Mouse (Mus musculus) ES-E14 (cell line): ENCODE results near the gene Cap2. TPM values are rescaled to one million over a fixed set of nuclear protein-coding genes. Genes with fewer than 3 reads are reported as not detected.

ENCODE experiments used
- DNase-seq: peaks from one replicate; pipeline ENCODE4 v3.0.0-alpha.2; 2013; ENCODE audit warnings: low read depth, low spot score
- H3K27ac ChIP-seq: 2 replicates; pipeline ENCODE4 v1.5.1; 2012; ENCODE audit warnings: low read depth, mild to moderate bottlenecking, low read length, moderate library complexity, mixed read lengths; ENCODE audit not compliant: poor library complexity, insufficient read depth, severe bottlenecking
- H3K36me3 ChIP-seq: 2 replicates; pipeline ENCODE4 v1.6.1; 2012; ENCODE audit warnings: mild to moderate bottlenecking, low read length, moderate library complexity, mixed read lengths; ENCODE audit not compliant: control insufficient read depth, poor library complexity, insufficient read depth, severe bottlenecking
- H3K4me1 ChIP-seq, 2 experiments: fragments of 150-350 bp in 1 of 2; sonication (generic) in 1 of 2; 2 replicates each; pipeline ENCODE4 v1.6.1; 2012; ENCODE audit warnings: low read length in 2 of 2, mild to moderate bottlenecking in 1 of 2, mixed read lengths in 1 of 2; ENCODE audit not compliant: control insufficient read depth in 2 of 2, insufficient read depth in 2 of 2, poor library complexity in 1 of 2
- H3K4me3 ChIP-seq, 2 experiments: fragments of 150-350 bp in 1 of 2; sonication (generic) in 1 of 2; 2 replicates each; pipeline ENCODE4 v1.5.1; 2012; ENCODE audit warnings: low read length in 2 of 2, low read depth in 1 of 2, mild to moderate bottlenecking in 1 of 2, mixed read lengths in 1 of 2; ENCODE audit not compliant: insufficient read depth in 1 of 2, poor library complexity in 1 of 2, severe bottlenecking in 1 of 2
- H3K9ac ChIP-seq: 2 replicates; pipeline ENCODE4 v1.6.1; 2012; ENCODE audit warnings: low read depth, mild to moderate bottlenecking, low read length, mixed read lengths; ENCODE audit not compliant: poor library complexity, insufficient read depth, severe bottlenecking
- H3K9me3 ChIP-seq: fragments of 150-350 bp; sonication (generic); 2 replicates; pipeline ENCODE4 v1.6.1; 2012; ENCODE audit warnings: low read depth, mild to moderate bottlenecking, low read length; ENCODE audit not compliant: control insufficient read depth, insufficient read depth
- CHD2 ChIP-seq: IDR thresholded peaks from 2 replicates; pipeline ENCODE4 v1.6.1; 2014; ENCODE audit warnings: mild to moderate bottlenecking, low read depth, low read length, inconsistent platforms
- HCFC1 ChIP-seq: IDR thresholded peaks from 2 replicates; pipeline ENCODE4 v1.6.1; 2012; ENCODE audit warnings: low read length, inconsistent platforms, borderline replicate concordance; ENCODE audit not compliant: insufficient read depth
- MAFK ChIP-seq: IDR thresholded peaks from 2 replicates; pipeline ENCODE4 v1.6.1; 2014; ENCODE audit warnings: mild to moderate bottlenecking, low read depth, low read length, inconsistent platforms; ENCODE audit not compliant: insufficient read depth
- ZC3H11A ChIP-seq: IDR thresholded peaks from 2 replicates; pipeline ENCODE4 v1.6.1; 2012; ENCODE audit warnings: low read depth, mild to moderate bottlenecking, inconsistent platforms, low read length, borderline replicate concordance
- ZNF384 ChIP-seq: IDR thresholded peaks from 2 replicates; pipeline ENCODE4 v1.6.1; 2012; ENCODE audit warnings: low read depth, low read length, inconsistent platforms
- in situ Hi-C, 2 experiments: fragments of 600-800 bp; cut with MboI; formaldehyde crosslinking; loops; one replicate each; pipeline ENCODE4 v1.15.1; 2025; ENCODE audit warnings: low sequenced_read_pairs in 2 of 2, inconsistent platforms in 1 of 2; ENCODE audit not compliant: unreplicated experiment in 2 of 2
- total RNA-seq: library from RNA; depleted of rRNA; stranded (reverse); fragments of 300-350 nt; gene quantifications from 2 replicates; pipeline ENCODE4 v1.2.3, GENCODE M21; 2012

The Cap2 gene
- total RNA-seq, 1 experiment: 5.1 TPM

- no peak overlapping the region for H3K9ac ChIP-seq
- H3K27ac ChIP-seq: no peak overlapping the region
- no peaks in the 10 kb centered on the region for H3K36me3 ChIP-seq
- H3K4me3 ChIP-seq: no peak overlapping the region
- H3K9me3 ChIP-seq: no peaks in the 10 kb centered on the region
- no peaks in the 10 kb centered on the region for H3K4me1 ChIP-seq
- DNase-seq: no peak
- no peak for TF ChIP-seq ZC3H11A
- no peak for TF ChIP-seq HCFC1
- no peak for TF ChIP-seq MAFK
- TF ChIP-seq ZNF384: no peak
- no peak for TF ChIP-seq CHD2
- in situ Hi-C loops: no loop called here
Measured at GRCm38 (mm10) chr13:46468251-46468650, 33.4 kb upstream of the Cap2 start.

GRCm38 (mm10) chr13:46469536-46469935 lies 32.1 kb upstream of the Cap2 start:
- Histone ChIP-seq H3K9me3 (no peaks in the 10 kb centered on the region), H3K27ac (no peak overlapping the region), H3K4me3 (no peak overlapping the region), H3K36me3 (no peaks in the 10 kb centered on the region), H3K9ac (no peak overlapping the region), H3K4me1 (no peaks in the 10 kb centered on the region)
- TF ChIP-seq HCFC1 (no peak), ZNF384 (no peak), CHD2 (no peak), MAFK (no peak), ZC3H11A (no peak)
- in situ Hi-C loops: no loop called here
- no peak for DNase-seq

GRCm38 (mm10) chr13:46481271-46481670 lies 20.4 kb upstream of the Cap2 start:
- no peak overlapping the region for H3K9ac ChIP-seq
- TF ChIP-seq ZNF384: no peak
- no peaks in the 10 kb centered on the region for H3K9me3 ChIP-seq
- H3K4me1 ChIP-seq: no peaks in the 10 kb centered on the region
- no peak overlapping the region for H3K27ac ChIP-seq
- H3K4me3 ChIP-seq: no peak overlapping the region
- in situ Hi-C loops: no loop called here
- no peak for DNase-seq
- H3K36me3 ChIP-seq: no peaks in the 10 kb centered on the region

DNA sequence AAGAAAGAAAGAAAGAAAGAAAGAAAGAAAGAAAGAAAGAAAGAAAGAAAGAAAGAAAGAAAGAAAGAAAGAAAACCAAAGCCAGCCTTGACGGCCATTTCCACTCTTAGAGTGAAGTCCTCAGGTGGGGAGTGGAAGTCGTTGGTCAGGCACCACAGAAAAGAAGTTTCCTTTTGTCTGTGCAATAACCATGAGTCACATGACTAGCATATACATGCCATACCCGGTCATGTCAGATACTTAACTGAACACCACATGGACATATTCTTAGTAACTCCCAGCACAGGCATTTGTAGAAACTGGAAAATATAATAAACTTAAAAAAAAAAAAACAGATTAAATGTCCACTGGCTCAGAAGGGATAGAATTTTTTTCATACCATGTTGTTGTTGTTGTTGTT lies 16.0 kb upstream of the Cap2 start:
- H3K9ac ChIP-seq: no peak overlapping the region
- no peaks in the 10 kb centered on the region for H3K4me1 ChIP-seq
- TF ChIP-seq ZNF384 (no peak), HCFC1 (no peak), CHD2 (no peak), MAFK (no peak), ZC3H11A (no peak)
- in situ Hi-C loops: no loop called here
- no peaks in the 10 kb centered on the region for H3K9me3 ChIP-seq
- H3K36me3 ChIP-seq: no peaks in the 10 kb centered on the region
- H3K27ac ChIP-seq: no peak overlapping the region
- DNase-seq: no peak
- no peak overlapping the region for H3K4me3 ChIP-seq

DNA sequence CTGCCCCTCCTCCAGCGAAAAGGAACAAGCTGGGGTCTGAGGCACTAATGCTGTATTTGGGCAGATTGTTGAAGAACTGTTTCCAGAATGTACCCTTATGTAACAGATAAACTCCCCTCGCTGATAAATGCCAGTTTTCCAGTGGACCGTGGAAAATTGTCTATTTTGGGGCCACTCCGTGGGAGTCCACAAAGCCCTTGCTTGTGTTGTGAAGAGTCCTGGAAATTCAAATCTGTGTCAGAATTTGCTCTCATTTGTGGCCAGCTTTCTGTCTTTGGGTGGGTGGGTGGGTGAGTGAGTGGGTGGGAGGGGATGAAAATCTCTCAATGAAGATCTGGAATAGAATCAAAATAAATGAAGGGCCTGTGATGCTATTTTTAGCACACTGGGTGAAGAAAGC lies 13.5 kb upstream of the Cap2 start:
- in situ Hi-C loops: no loop called here
- Histone ChIP-seq H3K4me1 (no peaks in the 10 kb centered on the region), H3K4me3 (no peak overlapping the region), H3K27ac (no peak overlapping the region), H3K9ac (no peak overlapping the region), H3K9me3 (no peaks in the 10 kb centered on the region), H3K36me3 (no peaks in the 10 kb centered on the region)
- no peak for TF ChIP-seq ZNF384
- no peak for TF ChIP-seq MAFK
- no peak for TF ChIP-seq ZC3H11A
- no peak for TF ChIP-seq HCFC1
- no peak for TF ChIP-seq CHD2
- DNase-seq: no peak
